Mouse (Mus musculus): ENCODE results near the gene R3hdm2. TPM values are rescaled to one million over a fixed set of nuclear protein-coding genes. Genes with fewer than 3 reads are reported as not detected.

R3hdm2 gene
- polyA plus RNA-seq, 1 experiment, result 135 TPM

DNA sequence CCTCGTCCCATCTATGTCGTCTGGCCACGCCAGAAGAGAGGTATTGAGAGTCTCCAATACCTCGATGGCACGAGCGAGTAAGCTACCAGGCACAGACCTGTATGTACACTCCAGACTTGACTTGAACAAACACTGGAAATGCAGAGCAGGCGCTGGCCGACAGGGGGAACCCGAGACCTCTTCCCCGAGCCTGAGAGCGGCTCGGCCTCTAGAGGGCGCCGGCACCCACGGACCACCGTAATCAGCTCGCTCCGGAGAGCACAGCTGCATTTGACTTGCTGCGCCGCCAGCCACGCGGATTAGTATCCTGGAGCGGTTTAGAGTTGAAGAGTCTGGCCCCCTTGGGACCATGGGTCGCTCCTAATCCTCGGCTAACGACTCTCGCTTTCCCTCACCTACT lies 132.7 kb downstream of the R3hdm2 start:
- peak; percentile 94 for DNase-seq
- Histone ChIP-seq H3K36me3 (ENCODE audit: control insufficient read depth, insufficient read depth, low read length) (no peaks in the 10 kb centered on the region), H3K4me3 (ENCODE audit: control insufficient read depth, insufficient read depth, low read length) (no peak overlapping the region), H3K27me3 (ENCODE audit: control insufficient read depth, insufficient read depth, low read length) (peaks cover 5% of the 10 kb centered on the region; the same call in 1 of the 2 replicates), H3K27ac (ENCODE audit: control insufficient read depth, insufficient read depth, low read length) (no peak overlapping the region), H3K4me1 (replicated peaks; ENCODE audit: control insufficient read depth, insufficient read depth, low read length) (peaks cover 38% of the 10 kb centered on the region)
- WGBS, result under 1% methylated on average over 27 of the region's 27 CpGs
- TF ChIP-seq POLR2A (IDR thresholded peaks at IDR 0.05; ENCODE audit: control insufficient read depth, extremely low read depth, insufficient read depth, low read length, poor library complexity) (no peak), CTCF (IDR thresholded peaks at IDR 0.05; ENCODE audit: borderline replicate concordance, control insufficient read depth, extremely low read depth, insufficient read depth, low read length, poor library complexity) (peak; percentile 100)

DNA sequence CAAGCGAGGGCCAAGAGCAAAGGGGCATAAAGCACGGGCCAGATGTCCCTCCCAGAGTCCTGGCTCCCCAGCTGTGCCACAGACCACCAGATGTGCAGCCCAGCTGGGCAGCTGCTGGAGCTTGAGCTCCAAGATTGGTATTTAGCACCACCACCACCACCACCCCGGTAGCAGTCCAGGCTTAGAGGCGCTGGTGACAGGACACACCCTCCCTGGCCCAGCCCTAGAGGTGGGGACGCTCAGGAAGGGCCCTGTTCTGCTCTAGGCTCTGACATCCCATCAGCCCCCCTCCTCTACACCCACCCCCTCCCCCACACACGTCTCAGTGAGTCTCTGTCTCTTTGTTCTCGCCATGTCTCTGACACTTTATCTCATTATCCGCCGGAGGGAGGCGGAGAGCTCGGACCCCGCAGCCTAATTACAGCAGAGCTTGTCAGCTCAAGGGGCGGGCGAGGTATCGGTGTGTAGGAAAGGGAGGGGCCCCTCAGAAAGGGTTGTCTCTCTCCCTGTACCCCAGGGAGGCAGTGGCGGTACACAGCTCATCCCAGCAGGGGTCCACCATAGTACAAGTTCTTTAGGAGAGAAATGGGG lies 133.5 kb downstream of the R3hdm2 start:
- TF ChIP-seq POLR2A (IDR thresholded peaks at IDR 0.05; ENCODE audit: control insufficient read depth, extremely low read depth, insufficient read depth, low read length, poor library complexity) (no peak), CTCF (IDR thresholded peaks at IDR 0.05; ENCODE audit: borderline replicate concordance, control insufficient read depth, extremely low read depth, insufficient read depth, low read length, poor library complexity) (no peak)
- Histone ChIP-seq H3K4me1 (replicated peaks; ENCODE audit: control insufficient read depth, insufficient read depth, low read length) (peaks cover 38% of the 10 kb centered on the region), H3K27ac (ENCODE audit: control insufficient read depth, insufficient read depth, low read length) (no peak overlapping the region), H3K27me3 (ENCODE audit: control insufficient read depth, insufficient read depth, low read length) (peaks cover 5% of the 10 kb centered on the region; the same call in 1 of the 2 replicates), H3K4me3 (ENCODE audit: control insufficient read depth, insufficient read depth, low read length) (no peak overlapping the region), H3K36me3 (ENCODE audit: control insufficient read depth, insufficient read depth, low read length) (no peaks in the 10 kb centered on the region)
- 3% methylated on average over 16 of the region's 16 CpGs for WGBS
- no peak for DNase-seq

DNA sequence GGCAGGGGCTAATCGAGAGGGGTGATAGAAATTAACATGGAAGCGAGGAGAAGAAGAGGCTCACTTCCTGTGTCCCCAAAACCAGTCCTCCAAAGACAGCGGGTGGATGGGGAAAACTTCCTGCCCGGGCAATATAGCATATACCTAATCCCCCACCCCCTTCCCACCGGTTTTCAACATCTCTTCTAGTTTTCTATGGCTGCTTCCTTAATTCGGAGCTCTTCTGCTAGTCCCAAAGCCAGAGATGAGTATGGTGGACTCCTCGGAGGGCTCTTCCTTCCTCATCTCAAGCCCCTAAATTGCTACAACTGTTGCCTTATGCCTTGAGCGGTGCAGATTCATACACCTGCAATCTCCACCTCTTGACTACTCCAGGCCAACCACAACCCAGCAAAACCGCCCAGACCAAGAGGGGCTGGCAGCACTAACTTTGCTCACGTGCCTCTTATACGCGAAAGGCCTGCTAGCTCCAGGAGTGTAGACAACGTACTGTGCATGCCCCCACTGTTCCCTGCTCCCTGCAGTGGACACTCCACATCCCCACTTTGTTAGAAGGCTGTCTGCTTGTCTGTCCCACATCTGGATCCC lies 134.1 kb downstream of the R3hdm2 start:
- TF ChIP-seq CTCF (IDR thresholded peaks at IDR 0.05; ENCODE audit: borderline replicate concordance, control insufficient read depth, extremely low read depth, insufficient read depth, low read length, poor library complexity) (no peak), POLR2A (IDR thresholded peaks at IDR 0.05; ENCODE audit: control insufficient read depth, extremely low read depth, insufficient read depth, low read length, poor library complexity) (no peak)
- WGBS, result 9% methylated on average over 13 of the region's 13 CpGs
- peaks cover 5% of the 10 kb centered on the region; the same call in 1 of the 2 replicates for H3K27me3 ChIP-seq (ENCODE audit: control insufficient read depth, insufficient read depth, low read length)
- no peak overlapping the region for H3K4me3 ChIP-seq (ENCODE audit: control insufficient read depth, insufficient read depth, low read length)
- H3K4me1 ChIP-seq (replicated peaks; ENCODE audit: control insufficient read depth, insufficient read depth, low read length), result peaks cover 36% of the 10 kb centered on the region
- no peaks in the 10 kb centered on the region for H3K36me3 ChIP-seq (ENCODE audit: control insufficient read depth, insufficient read depth, low read length)
- no peak overlapping the region for H3K27ac ChIP-seq (ENCODE audit: control insufficient read depth, insufficient read depth, low read length)
- no peak for DNase-seq

DNA sequence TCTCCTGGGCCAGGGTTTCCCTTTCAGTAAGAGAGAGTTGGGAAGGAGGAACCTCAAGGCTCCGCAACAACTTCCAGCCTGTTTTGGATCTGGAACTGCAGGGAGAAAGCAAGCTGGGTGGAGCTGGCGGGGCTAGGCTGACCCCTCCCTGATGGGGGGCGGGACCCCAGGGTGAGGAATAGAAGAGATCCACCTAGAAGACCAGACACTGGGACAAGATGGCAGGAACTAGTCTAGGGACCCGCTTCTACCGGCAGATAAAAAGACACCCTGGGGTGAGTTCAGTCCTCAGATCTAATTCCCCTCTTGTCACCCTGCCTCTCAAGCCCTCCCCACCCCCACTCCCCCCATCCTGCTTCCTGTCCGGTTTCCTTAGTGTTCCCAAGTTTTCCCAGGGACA lies 134.6 kb downstream of the R3hdm2 start, which contains the start of gene Ndufa4l2:
TSS of gene Ndufa4l2 (plus strand) at position 204 of the 400 bp plus-strand sequence.
- no peak for DNase-seq
- no peak for TF ChIP-seq POLR2A (IDR thresholded peaks at IDR 0.05; ENCODE audit: control insufficient read depth, extremely low read depth, insufficient read depth, low read length, poor library complexity)
- TF ChIP-seq CTCF (IDR thresholded peaks at IDR 0.05; ENCODE audit: borderline replicate concordance, control insufficient read depth, extremely low read depth, insufficient read depth, low read length, poor library complexity), result no peak
- H3K36me3 ChIP-seq (ENCODE audit: control insufficient read depth, insufficient read depth, low read length), result no peaks in the 10 kb centered on the region
- no peak within 1 kb of the TSS for H3K27ac ChIP-seq (ENCODE audit: control insufficient read depth, insufficient read depth, low read length)
- no peak within 1 kb of the TSS for H3K4me3 ChIP-seq (ENCODE audit: control insufficient read depth, insufficient read depth, low read length)
- H3K27me3 ChIP-seq (ENCODE audit: control insufficient read depth, insufficient read depth, low read length), result peaks cover 5% of the 10 kb centered on the region; the same call in 1 of the 2 replicates
- peaks cover 31% of the 10 kb centered on the region for H3K4me1 ChIP-seq (replicated peaks; ENCODE audit: control insufficient read depth, insufficient read depth, low read length)
- WGBS, result 43% methylated on average over 6 of the region's 6 CpGs

DNA sequence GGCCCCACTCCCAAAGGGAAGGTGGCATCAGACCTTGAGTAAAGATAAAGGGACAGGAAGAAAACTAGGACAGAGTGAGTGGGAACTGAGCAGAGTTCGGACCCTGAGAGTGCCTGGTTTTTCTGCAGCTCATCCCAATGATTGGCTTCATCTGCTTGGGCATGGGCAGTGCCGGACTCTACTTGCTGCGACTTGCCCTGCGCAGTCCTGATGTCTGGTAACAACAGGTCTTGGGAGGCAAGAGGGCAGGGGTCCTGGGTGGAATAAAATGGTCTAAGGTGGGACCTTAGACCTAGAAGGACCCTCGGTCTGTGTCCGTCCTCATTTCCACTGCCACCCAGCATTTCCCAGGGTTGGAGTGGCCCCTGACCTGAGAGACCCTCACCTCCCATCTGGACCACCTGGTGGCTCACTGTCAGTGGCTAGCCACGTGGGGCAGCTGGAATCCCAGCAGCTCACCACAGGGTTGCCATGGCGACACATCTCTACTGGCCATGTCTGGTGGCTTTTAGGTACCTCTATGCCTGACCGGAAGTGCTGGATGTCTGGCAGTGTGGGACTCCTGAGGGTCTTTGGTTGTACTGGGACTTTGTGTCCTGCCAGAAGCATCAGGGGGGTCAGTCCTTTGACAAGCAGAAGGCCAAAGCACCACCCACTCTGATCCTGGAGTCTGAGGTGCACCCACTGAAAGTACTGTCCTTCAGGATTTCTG lies 135.3 kb downstream of the R3hdm2 start:
- no peak overlapping the region for H3K4me3 ChIP-seq (ENCODE audit: control insufficient read depth, insufficient read depth, low read length)
- no peak overlapping the region for H3K27ac ChIP-seq (ENCODE audit: control insufficient read depth, insufficient read depth, low read length)
- WGBS, result 55% methylated on average over 9 of the region's 9 CpGs

DNA sequence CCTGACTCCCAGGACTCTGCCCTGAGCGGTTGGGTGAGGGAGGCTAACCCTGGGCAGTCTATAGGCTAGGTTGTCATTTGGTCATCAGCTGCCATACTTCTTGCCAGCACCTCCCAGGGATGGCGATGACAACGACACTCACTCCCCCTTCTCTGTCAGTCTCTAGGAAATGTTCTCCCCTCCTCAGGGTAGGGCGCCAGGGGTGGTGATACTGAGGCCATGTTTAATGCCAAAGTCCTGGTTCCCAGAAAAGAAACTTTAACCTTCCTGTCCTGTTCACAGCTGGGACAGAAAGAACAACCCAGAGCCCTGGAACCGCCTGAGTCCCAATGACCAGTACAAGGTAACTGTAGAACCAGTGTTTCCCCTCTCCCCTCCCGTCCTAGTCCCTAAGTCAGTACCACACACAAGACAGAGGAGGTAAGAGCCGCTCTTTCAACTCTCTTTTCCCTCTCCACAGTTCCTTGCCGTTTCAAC lies 135.9 kb downstream of the R3hdm2 start:
- Histone ChIP-seq H3K4me1 (replicated peaks; ENCODE audit: control insufficient read depth, insufficient read depth, low read length) (peaks cover 27% of the 10 kb centered on the region), H3K36me3 (ENCODE audit: control insufficient read depth, insufficient read depth, low read length) (no peaks in the 10 kb centered on the region), H3K27me3 (ENCODE audit: control insufficient read depth, insufficient read depth, low read length) (peaks cover 5% of the 10 kb centered on the region; the same call in 1 of the 2 replicates), H3K27ac (ENCODE audit: control insufficient read depth, insufficient read depth, low read length) (no peak overlapping the region), H3K4me3 (ENCODE audit: control insufficient read depth, insufficient read depth, low read length) (no peak overlapping the region)
- DNase-seq, result no peak
- TF ChIP-seq POLR2A (IDR thresholded peaks at IDR 0.05; ENCODE audit: control insufficient read depth, extremely low read depth, insufficient read depth, low read length, poor library complexity), result no peak
- no peak for TF ChIP-seq CTCF (IDR thresholded peaks at IDR 0.05; ENCODE audit: borderline replicate concordance, control insufficient read depth, extremely low read depth, insufficient read depth, low read length, poor library complexity)
- WGBS, result 69% methylated on average over 8 of the region's 8 CpGs

More for the DNA sequence above, 135.3 kb downstream of the R3hdm2 start:
- DNase-seq, result no peak
- Histone ChIP-seq H3K27me3 (ENCODE audit: control insufficient read depth, insufficient read depth, low read length) (peaks cover 5% of the 10 kb centered on the region; the same call in 1 of the 2 replicates), H3K4me1 (replicated peaks; ENCODE audit: control insufficient read depth, insufficient read depth, low read length) (peaks cover 31% of the 10 kb centered on the region), H3K36me3 (ENCODE audit: control insufficient read depth, insufficient read depth, low read length) (no peaks in the 10 kb centered on the region)
- TF ChIP-seq CTCF (IDR thresholded peaks at IDR 0.05; ENCODE audit: borderline replicate concordance, control insufficient read depth, extremely low read depth, insufficient read depth, low read length, poor library complexity) (no peak), POLR2A (IDR thresholded peaks at IDR 0.05; ENCODE audit: control insufficient read depth, extremely low read depth, insufficient read depth, low read length, poor library complexity) (no peak)

All from thymus, adult 2 months (tissue).